Mouse (Mus musculus) testis, adult 2 months (tissue): ENCODE measurements around the gene Cd82. TPM values are rescaled to one million over a fixed set of nuclear protein-coding genes. Genes with fewer than 3 reads are reported as not detected.

ENCODE experiments used
- H3K27ac ChIP-seq: fragments of 200-500 bp; 2 replicates; pipeline ENCODE4 v1.5.1; 2012; ENCODE audit warnings: low read depth, low read length; ENCODE audit not compliant: control insufficient read depth, insufficient read depth
- H3K27me3 ChIP-seq: fragments of 200-500 bp; 2 replicates; pipeline ENCODE4 v1.6.1; 2012; ENCODE audit warnings: mild to moderate bottlenecking, low read length, moderate library complexity; ENCODE audit not compliant: control insufficient read depth, insufficient read depth
- H3K36me3 ChIP-seq: fragments of 200-500 bp; 2 replicates; pipeline ENCODE4 v1.6.1; 2012; ENCODE audit warnings: mild to moderate bottlenecking, low read length; ENCODE audit not compliant: control insufficient read depth, insufficient read depth
- H3K4me1 ChIP-seq: fragments of 200-500 bp; 2 replicates; pipeline ENCODE4 v1.6.1; 2012; ENCODE audit warnings: low read length; ENCODE audit not compliant: control insufficient read depth, insufficient read depth
- H3K4me3 ChIP-seq: fragments of 200-500 bp; 2 replicates; pipeline ENCODE4 v1.5.1; 2012; ENCODE audit warnings: low read depth, mild to moderate bottlenecking, low read length, moderate library complexity, mixed read lengths; ENCODE audit not compliant: control insufficient read depth
- CTCF ChIP-seq: fragments of 200-500 bp; IDR thresholded peaks from 2 replicates; pipeline ENCODE4 v1.5.1; 2012; ENCODE audit warnings: low read depth, mild to moderate bottlenecking, inconsistent platforms, low read length, moderate library complexity; ENCODE audit not compliant: control insufficient read depth, insufficient read depth, insufficient replicate concordance
- POLR2A ChIP-seq: fragments of 200-500 bp; IDR thresholded peaks from 2 replicates; pipeline ENCODE4 v1.6.1; 2012; ENCODE audit warnings: low read depth, mild to moderate bottlenecking, inconsistent platforms, low read length, moderate library complexity; ENCODE audit not compliant: control insufficient read depth
- polyA plus RNA-seq: library from polyadenylated mRNA; depleted of rRNA; stranded (reverse); fragments of >200 nt; gene quantifications from 2 replicates; pipeline ENCODE4 v1.2.3, GENCODE M21; 2012

Gene Cd82
- polyA plus RNA-seq, 1 experiment, result 29.9 TPM

- TF ChIP-seq CTCF (no peak), POLR2A (no peak)
- H3K27me3 ChIP-seq, result no peaks in the 10 kb centered on the region
- no peak overlapping the region for H3K27ac ChIP-seq
- peaks cover 2% of the 10 kb centered on the region; the same call in 1 of the 2 replicates for H3K4me1 ChIP-seq
- no peaks in the 10 kb centered on the region for H3K36me3 ChIP-seq
- no peak overlapping the region for H3K4me3 ChIP-seq
Measured at GRCm38 (mm10) chr2:93443106-93443505, 19.8 kb downstream of the Cd82 start.

GRCm38 (mm10) chr2:93439812-93440559, 23.0 kb downstream of the Cd82 start:
- Histone ChIP-seq H3K27ac (no peak overlapping the region), H3K4me1 (no peaks in the 10 kb centered on the region), H3K27me3 (no peaks in the 10 kb centered on the region), H3K36me3 (no peaks in the 10 kb centered on the region), H3K4me3 (no peak overlapping the region)
- TF ChIP-seq CTCF (no peak), POLR2A (no peak)

- TF ChIP-seq POLR2A (no peak), CTCF (no peak)
- no peaks in the 10 kb centered on the region for H3K36me3 ChIP-seq
- H3K4me1 ChIP-seq, result no peaks in the 10 kb centered on the region
- no peak overlapping the region for H3K4me3 ChIP-seq
- H3K27me3 ChIP-seq, result no peaks in the 10 kb centered on the region
- H3K27ac ChIP-seq, result no peak overlapping the region
Measured at GRCm38 (mm10) chr2:93439352-93439771, 23.6 kb downstream of the Cd82 start.

GRCm38 (mm10) chr2:93438335-93438734, 24.6 kb downstream of the Cd82 start:
- no peaks in the 10 kb centered on the region for H3K36me3 ChIP-seq
- no peaks in the 10 kb centered on the region for H3K27me3 ChIP-seq
- no peak overlapping the region for H3K4me3 ChIP-seq
- H3K27ac ChIP-seq, result no peak overlapping the region
- no peaks in the 10 kb centered on the region for H3K4me1 ChIP-seq
- TF ChIP-seq CTCF (no peak), POLR2A (no peak)

- no peak for TF ChIP-seq POLR2A
- no peak for TF ChIP-seq CTCF
- Histone ChIP-seq H3K4me3 (no peak overlapping the region), H3K27ac (no peak overlapping the region), H3K27me3 (no peaks in the 10 kb centered on the region), H3K4me1 (no peaks in the 10 kb centered on the region), H3K36me3 (no peaks in the 10 kb centered on the region)
Measured at GRCm38 (mm10) chr2:93435577-93435976, 27.4 kb downstream of the Cd82 start.

GRCm38 (mm10) chr2:93434896-93435295, 28.0 kb downstream of the Cd82 start:
- Histone ChIP-seq H3K27ac (no peak overlapping the region), H3K4me1 (no peaks in the 10 kb centered on the region), H3K27me3 (no peaks in the 10 kb centered on the region), H3K36me3 (no peaks in the 10 kb centered on the region), H3K4me3 (no peak overlapping the region)
- TF ChIP-seq POLR2A, result no peak
- TF ChIP-seq CTCF, result no peak

- Histone ChIP-seq H3K4me1 (no peaks in the 10 kb centered on the region), H3K27ac (no peak overlapping the region), H3K36me3 (no peaks in the 10 kb centered on the region), H3K4me3 (no peak overlapping the region), H3K27me3 (no peaks in the 10 kb centered on the region)
- TF ChIP-seq POLR2A, result no peak
- no peak for TF ChIP-seq CTCF
Measured at GRCm38 (mm10) chr2:93433543-93433942, 29.4 kb downstream of the Cd82 start.
